Mouse (Mus musculus): ENCODE measurements around the gene Coro2b.

DNA sequence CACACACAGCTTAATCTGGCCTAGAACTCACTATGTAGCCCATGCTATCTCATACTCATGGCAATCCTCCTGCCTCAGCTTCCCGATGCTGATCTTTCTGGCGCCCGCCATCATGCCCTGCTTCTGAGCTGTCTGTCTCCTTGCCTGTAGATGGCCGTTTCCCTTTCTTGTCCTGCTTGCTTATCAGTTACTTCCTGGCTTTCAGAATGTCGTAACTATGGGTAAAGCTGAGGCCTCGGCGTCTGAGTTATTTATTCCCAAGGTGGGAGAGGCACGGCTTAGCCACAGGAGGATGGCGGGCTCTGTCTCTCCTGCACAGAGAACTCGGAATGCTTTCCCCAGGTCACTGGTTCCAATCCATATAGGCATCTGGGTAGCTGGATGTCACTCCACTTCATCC, 113.9 kb downstream of the Coro2b start:
- TF ChIP-seq ZNF384 (IDR thresholded peaks at IDR 0.05; ENCODE audit: low read depth, low read length) (no peak), CHD2 (IDR thresholded peaks at IDR 0.05; ENCODE audit: low read depth, low read length) (no peak), MAFK (IDR thresholded peaks at IDR 0.05; ENCODE audit: insufficient read depth, low read depth, low read length) (no peak), ZC3H11A (IDR thresholded peaks at IDR 0.05; ENCODE audit: borderline replicate concordance, low read depth, low read length) (no peak), HCFC1 (IDR thresholded peaks at IDR 0.05; ENCODE audit: borderline replicate concordance, insufficient read depth, low read length) (no peak)

Data from ES-E14 (cell line).